Mouse (Mus musculus) cerebellum, adult 2 months (tissue): ENCODE results near the gene Zfp1.

Experiments
- CTCF ChIP-seq: fragments of 200-500 bp; IDR thresholded peaks from 2 replicates; pipeline ENCODE4 v1.5.1; 2011; ENCODE audit warnings: low read depth, mild to moderate bottlenecking, control low read depth, low read length, moderate library complexity, borderline replicate concordance; ENCODE audit not compliant: insufficient read depth
- POLR2A ChIP-seq: fragments of 200-500 bp; IDR thresholded peaks from 2 replicates; pipeline ENCODE4 v1.6.1; 2011; ENCODE audit warnings: low read length, control low read depth, borderline replicate concordance; ENCODE audit not compliant: insufficient read depth

DNA sequence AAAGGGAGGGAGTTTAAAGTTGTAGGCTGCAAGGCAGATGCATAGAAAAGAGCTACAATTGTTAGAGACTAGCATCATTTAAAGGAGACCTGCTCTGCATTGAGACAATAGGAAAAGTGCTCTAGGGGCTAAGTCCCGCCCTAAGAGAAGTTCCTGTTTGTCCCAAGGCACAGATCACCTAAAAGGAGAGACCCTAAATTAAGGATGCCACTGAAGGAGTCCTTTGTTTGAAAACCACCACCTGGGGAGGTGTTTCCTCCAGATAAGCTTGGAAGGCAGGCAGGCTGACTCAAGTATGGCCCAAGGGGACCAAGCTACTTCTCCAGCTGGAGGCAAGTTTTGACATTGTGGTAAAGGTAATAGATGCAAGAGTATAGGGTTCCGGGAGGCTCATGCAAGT lies 5.6 kb downstream of the Zfp1 start:
- TF ChIP-seq CTCF, result no peak
- no peak for TF ChIP-seq POLR2A
